Mouse (Mus musculus): ENCODE measurements around the gene A630073D07Rik.
"Not testable (repeated sequence)": the region's sequence is repeated elsewhere in the genome, so short reads cannot be mapped to it uniquely, and the experiment has no call there.

The A630073D07Rik gene

DNA sequence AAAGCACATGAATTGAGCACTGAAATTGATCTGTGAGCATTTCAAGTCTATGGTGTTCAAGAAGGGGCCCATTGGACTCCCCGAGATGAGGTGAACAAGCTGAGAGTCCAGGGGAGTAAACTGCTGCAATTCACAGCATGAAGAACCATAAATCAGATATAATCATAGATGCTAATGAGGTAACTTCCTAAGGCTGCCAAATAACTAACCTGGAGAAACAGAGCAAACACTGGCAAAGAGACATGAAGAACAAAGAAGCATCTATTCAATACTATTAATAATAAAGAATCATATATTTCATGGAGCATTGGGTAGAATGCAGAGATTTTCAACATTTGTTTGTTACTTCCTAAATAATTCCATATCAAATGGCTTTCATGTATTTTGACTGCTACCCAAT is at the start of gene A630073D07Rik:
Gene A630073D07Rik, minus strand, starts transcription at position 101 of the 400 bp plus-strand sequence.
- DNase-seq (ENCODE audit: low spot score): no peak

DNA sequence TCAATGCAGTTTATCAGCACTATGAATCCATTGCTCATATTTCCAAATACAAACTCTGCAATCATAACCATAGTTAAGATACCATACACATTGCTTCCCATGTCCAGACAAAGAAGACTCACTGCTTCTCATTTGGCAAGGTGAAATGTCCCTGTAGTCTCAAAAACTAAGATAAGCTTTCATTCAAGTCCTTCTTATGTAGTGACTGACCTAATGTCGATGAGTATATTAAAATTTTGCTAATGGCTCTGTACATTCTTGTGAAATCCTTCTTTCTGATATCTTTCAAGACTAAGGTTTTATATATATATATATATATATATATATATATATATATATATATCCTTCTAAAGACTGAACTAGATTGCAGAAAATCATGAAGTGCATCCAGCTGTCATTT is 49.6 kb upstream of the A630073D07Rik start, which contains the start of gene Tas2r121:
Gene Tas2r121, minus strand, starts transcription at position 101 of the 400 bp plus-strand sequence.
- no peak for DNase-seq (ENCODE audit: low spot score)

DNA sequence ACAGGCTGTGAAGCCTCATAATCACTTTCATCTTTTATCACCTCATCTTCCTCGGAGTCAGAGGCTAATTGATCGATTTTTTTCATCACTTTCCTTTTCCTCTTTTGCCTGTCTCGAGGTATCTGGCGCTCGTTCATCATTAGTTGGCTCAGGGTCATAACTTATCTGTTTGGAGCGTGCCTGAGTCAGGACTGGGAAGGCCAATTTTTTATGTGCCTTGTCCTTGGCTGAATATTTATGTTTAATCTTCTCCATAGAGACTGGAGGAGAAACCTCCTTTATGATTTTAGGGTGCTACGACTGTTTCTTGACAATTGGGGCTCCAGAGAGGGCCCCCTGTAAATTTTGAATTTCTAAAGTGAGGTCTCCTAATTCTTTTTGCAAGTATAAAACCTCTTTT is 40.3 kb upstream of the A630073D07Rik start:
- not testable (repeated sequence) for DNase-seq (ENCODE audit: low spot score)

DNA sequence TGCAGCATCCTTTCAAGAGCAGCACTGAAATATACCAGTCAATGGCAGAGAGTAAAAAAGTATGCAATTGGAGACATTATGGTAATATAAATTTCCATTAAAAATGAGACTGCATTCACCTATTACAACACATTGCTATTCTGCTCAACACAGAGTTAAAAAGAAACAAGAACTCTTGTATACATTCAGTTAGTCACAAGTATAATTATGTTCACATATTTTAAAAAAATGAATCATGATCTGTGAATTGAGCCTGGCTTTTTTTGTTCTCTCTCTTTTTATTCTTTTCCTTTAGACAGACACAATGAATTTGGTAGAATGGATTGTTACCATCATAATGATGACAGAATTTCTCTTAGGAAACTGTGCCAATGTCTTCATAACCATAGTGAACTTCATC is 5.3 kb upstream of the A630073D07Rik start, which contains the start of gene Tas2r120:
Gene Tas2r120, plus strand, starts transcription at position 301 of the 400 bp plus-strand sequence.
- DNase-seq (ENCODE audit: low spot score): no peak

DNA sequence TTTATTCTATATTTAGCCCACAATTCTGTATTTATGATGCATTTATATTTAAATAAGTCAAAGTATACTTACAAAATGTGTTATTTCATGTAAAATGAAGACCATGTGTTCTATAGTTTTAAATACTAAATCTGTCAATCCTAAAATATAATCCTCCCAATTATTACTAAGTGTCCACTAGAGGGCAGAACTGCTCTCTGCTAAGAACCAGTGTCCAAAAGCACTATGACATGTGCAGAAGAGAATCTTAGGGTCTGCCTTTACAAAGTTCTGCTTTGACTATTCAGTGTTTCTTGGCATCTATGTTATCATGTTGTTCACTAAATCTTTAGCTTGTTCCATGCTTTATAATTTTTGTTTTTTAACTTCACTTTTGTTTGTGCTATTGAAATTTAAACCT is 1.9 kb downstream of the A630073D07Rik start:
- DNase-seq (ENCODE audit: low spot score): no peak

DNA sequence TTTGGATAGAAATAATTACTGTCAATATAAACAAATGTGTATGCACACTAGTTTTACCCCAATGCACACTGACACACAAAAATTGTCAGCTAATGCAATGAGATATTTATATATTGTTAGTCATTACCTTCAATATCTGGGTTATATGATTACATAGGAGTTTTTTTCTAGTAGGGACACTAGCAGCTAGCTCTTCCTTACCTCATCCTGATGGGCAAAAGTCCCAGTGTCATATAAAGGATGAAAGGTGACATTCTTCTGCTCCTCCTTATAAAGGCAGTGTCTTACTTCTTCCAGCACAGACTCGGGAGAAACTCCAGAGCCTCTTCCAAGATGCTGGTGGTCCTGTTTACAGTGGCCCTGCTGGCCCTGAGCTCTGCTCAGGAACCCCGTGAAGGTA is 55.7 kb downstream of the A630073D07Rik start, which contains the start of gene Prp2:
Gene Prp2, plus strand, starts transcription at position 301 of the 400 bp plus-strand sequence.
- DNase-seq (ENCODE audit: low spot score): not testable (repeated sequence)
